Mouse (Mus musculus) intestine, embryonic 16.5 days (tissue): ENCODE results near the gene Med13l. TPM values are rescaled to one million over a fixed set of nuclear protein-coding genes. Genes with fewer than 3 reads are reported as not detected.

Experiments
- ATAC-seq: fragments of 200-750 bp; cut with Nextera tagmentation; 2 replicates; pipeline ENCODE4 v1.8.0; 2017; ENCODE audit warnings: moderate TSS enrichment, moderate library complexity
- H3K27ac ChIP-seq: fragments of 300-500 bp; sonication (generic); 2 replicates; pipeline ENCODE4 v1.5.1; 2014; ENCODE audit warnings: mild to moderate bottlenecking, low read length
- H3K27me3 ChIP-seq: fragments of 300-500 bp; sonication (generic); replicated peaks from 2 replicates; pipeline ENCODE4 v1.6.1; 2014; ENCODE audit warnings: low read length, control low read depth, mixed read lengths; ENCODE audit not compliant: control insufficient read depth, insufficient read depth
- H3K36me3 ChIP-seq: fragments of 300-500 bp; sonication (generic); 2 replicates; pipeline ENCODE4 v1.6.1; 2014; ENCODE audit warnings: low read length, control low read depth; ENCODE audit not compliant: control insufficient read depth, insufficient read depth
- H3K4me1 ChIP-seq: fragments of 300-500 bp; sonication (generic); 2 replicates; pipeline ENCODE4 v1.6.1; 2014; ENCODE audit warnings: low read length, control low read depth, mixed read lengths; ENCODE audit not compliant: control insufficient read depth, insufficient read depth
- H3K4me2 ChIP-seq: fragments of 300-500 bp; sonication (generic); 2 replicates; pipeline ENCODE4 v1.6.1; 2014; ENCODE audit warnings: low read depth, low read length, control low read depth
- H3K4me3 ChIP-seq: fragments of 300-500 bp; sonication (generic); 2 replicates; pipeline ENCODE4 v1.5.1; 2014; ENCODE audit warnings: mild to moderate bottlenecking, low read length
- H3K9ac ChIP-seq: fragments of 300-500 bp; sonication (generic); 2 replicates; pipeline ENCODE4 v1.6.1; 2014; ENCODE audit warnings: low read depth, low read length
- H3K9me3 ChIP-seq: fragments of 300-500 bp; sonication (generic); 2 replicates; pipeline ENCODE4 v1.6.1; 2016; ENCODE audit warnings: low read length, control low read depth; ENCODE audit not compliant: control insufficient read depth
- WGBS: fragments of 180-500 bp; shearing (Covaris S2); extraction: QIAGEN DNeasy Blood & Tissue Kit; methylation state at CpG from one replicate; pipeline ENCODE4 v1.1.7; 2014; 5-methylcytosine and 5-hydroxymethylcytosine counted together
- polyA plus RNA-seq: library from polyadenylated mRNA; unstranded; fragments of >200 nt; fragmentation: Nextera tagmentation; extraction: Ambion mirVana; gene quantifications from 2 replicates; pipeline ENCODE4 v1.2.1, GENCODE M21; 2015

Med13l gene
- polyA plus RNA-seq, 1 experiment from 2014 or later, result 6.4 TPM

GRCm38 (mm10) chr5:118808946-118809345, 248.5 kb downstream of the Med13l start:
- Histone ChIP-seq H3K27ac (no peak overlapping the region), H3K4me2 (no peak overlapping the region), H3K4me3 (no peak overlapping the region), H3K4me1 (no peaks in the 10 kb centered on the region; the same call in 1 of the 2 replicates), H3K9ac (no peak overlapping the region), H3K36me3 (no peaks in the 10 kb centered on the region), H3K9me3 (no peaks in the 10 kb centered on the region), H3K27me3 (no peaks in the 10 kb centered on the region)
- 84% methylated on average over 12 of the region's 12 CpGs for WGBS
- no peak for ATAC-seq

- peak; percentile 86 for ATAC-seq
- no peak overlapping the region for H3K4me3 ChIP-seq
- 57% methylated on average over 5 of the region's 5 CpGs for WGBS
- no peaks in the 10 kb centered on the region for H3K27me3 ChIP-seq
- H3K4me1 ChIP-seq, result no peaks in the 10 kb centered on the region; the same call in 1 of the 2 replicates
- no peaks in the 10 kb centered on the region for H3K9me3 ChIP-seq
- H3K36me3 ChIP-seq, result no peaks in the 10 kb centered on the region
- H3K27ac ChIP-seq, result no peak overlapping the region
- H3K4me2 ChIP-seq, result no peak overlapping the region
- H3K9ac ChIP-seq, result no peak overlapping the region
Observed at GRCm38 (mm10) chr5:118809588-118809987, 249.1 kb downstream of the Med13l start.

GRCm38 (mm10) chr5:118811690-118812089, 251.2 kb downstream of the Med13l start:
- no peak for ATAC-seq
- H3K27me3 ChIP-seq, result no peaks in the 10 kb centered on the region
- H3K4me2 ChIP-seq, result no peak overlapping the region
- 48% methylated on average over 5 of the region's 5 CpGs for WGBS
- no peaks in the 10 kb centered on the region; the same call in 1 of the 2 replicates for H3K4me1 ChIP-seq
- H3K27ac ChIP-seq, result no peak overlapping the region
- H3K9me3 ChIP-seq, result no peaks in the 10 kb centered on the region
- H3K4me3 ChIP-seq, result no peak overlapping the region
- no peaks in the 10 kb centered on the region for H3K36me3 ChIP-seq
- H3K9ac ChIP-seq, result no peak overlapping the region

GRCm38 (mm10) chr5:118812421-118812820, 251.9 kb downstream of the Med13l start:
- Histone ChIP-seq H3K27ac (no peak overlapping the region), H3K27me3 (no peaks in the 10 kb centered on the region), H3K36me3 (no peaks in the 10 kb centered on the region), H3K9ac (no peak overlapping the region), H3K4me2 (no peak overlapping the region), H3K4me3 (no peak overlapping the region), H3K9me3 (no peaks in the 10 kb centered on the region), H3K4me1 (no peaks in the 10 kb centered on the region; the same call in 1 of the 2 replicates)
- WGBS, result 74% methylated on average over 9 of the region's 9 CpGs
- ATAC-seq, result no peak

- no peaks in the 10 kb centered on the region; the same call in 1 of the 2 replicates for H3K4me1 ChIP-seq
- no peaks in the 10 kb centered on the region for H3K27me3 ChIP-seq
- no peaks in the 10 kb centered on the region for H3K9me3 ChIP-seq
- H3K4me3 ChIP-seq, result no peak overlapping the region
- no peak overlapping the region for H3K9ac ChIP-seq
- WGBS, result 65% methylated on average over 7 of the region's 7 CpGs
- no peak overlapping the region for H3K4me2 ChIP-seq
- no peak for ATAC-seq
- H3K27ac ChIP-seq, result no peak overlapping the region
- H3K36me3 ChIP-seq, result no peaks in the 10 kb centered on the region
Observed at GRCm38 (mm10) chr5:118812947-118813401, 252.5 kb downstream of the Med13l start.

GRCm38 (mm10) chr5:118814052-118814451, 253.6 kb downstream of the Med13l start:
- Histone ChIP-seq H3K27ac (no peak overlapping the region), H3K9me3 (no peaks in the 10 kb centered on the region), H3K4me3 (no peak overlapping the region), H3K27me3 (no peaks in the 10 kb centered on the region), H3K36me3 (no peaks in the 10 kb centered on the region), H3K4me2 (no peak overlapping the region), H3K4me1 (no peaks in the 10 kb centered on the region; the same call in 1 of the 2 replicates), H3K9ac (no peak overlapping the region)
- WGBS, result 41% methylated on average over 6 of the region's 6 CpGs
- no peak for ATAC-seq
